Mouse (Mus musculus) right cerebral cortex, adult 18-20 months (tissue): ENCODE results near the gene Caln1.

Source experiments
- DNase-seq: peaks from one replicate; pipeline ENCODE4 v3.0.0; 2022; ENCODE audit warnings: mixed read lengths

Caln1 gene

GRCm38 (mm10) chr5:130395142-130395541, 25.9 kb downstream of the Caln1 start:
- DNase-seq = no peak

GRCm38 (mm10) chr5:130400136-130400917, 31.1 kb downstream of the Caln1 start:
- no peak for DNase-seq

- peak; percentile 36 for DNase-seq
These were observed 35.9 kb downstream of the Caln1 start for GRCm38 (mm10) chr5:130405201-130405600.

- DNase-seq = no peak
These were observed 40.5 kb downstream of the Caln1 start for GRCm38 (mm10) chr5:130409706-130410105.

- peak; percentile 53 for DNase-seq
These were observed 42.3 kb downstream of the Caln1 start for GRCm38 (mm10) chr5:130411516-130411915.

GRCm38 (mm10) chr5:130447438-130447837, 78.2 kb downstream of the Caln1 start:
- DNase-seq = no peak

GRCm38 (mm10) chr5:130448491-130448890, 79.2 kb downstream of the Caln1 start:
- DNase-seq = peak; percentile 62

GRCm38 (mm10) chr5:130448931-130449856, 79.9 kb downstream of the Caln1 start:
- DNase-seq = peak; percentile 72

GRCm38 (mm10) chr5:130450031-130450541, 80.8 kb downstream of the Caln1 start:
- DNase-seq = peak; percentile 30

GRCm38 (mm10) chr5:130458076-130458475, 88.8 kb downstream of the Caln1 start:
- DNase-seq = no peak

GRCm38 (mm10) chr5:130472209-130472608, 103.0 kb downstream of the Caln1 start:
- no peak for DNase-seq

- no peak for DNase-seq
These were observed 105.6 kb downstream of the Caln1 start for GRCm38 (mm10) chr5:130474876-130475275.

- DNase-seq = no peak
These were observed 107.5 kb downstream of the Caln1 start for GRCm38 (mm10) chr5:130476741-130477140.

- DNase-seq = no peak
These were observed 111.0 kb downstream of the Caln1 start for GRCm38 (mm10) chr5:130480290-130480689.

GRCm38 (mm10) chr5:130491471-130491870, 122.2 kb downstream of the Caln1 start:
- no peak for DNase-seq

- no peak for DNase-seq
These were observed 123.0 kb downstream of the Caln1 start for GRCm38 (mm10) chr5:130492305-130492704.

GRCm38 (mm10) chr5:130502541-130502940, 133.3 kb downstream of the Caln1 start:
- peak; percentile 10 for DNase-seq

GRCm38 (mm10) chr5:130504891-130505290, 135.6 kb downstream of the Caln1 start:
- no peak for DNase-seq

- DNase-seq = no peak
These were observed 141.3 kb downstream of the Caln1 start for GRCm38 (mm10) chr5:130510516-130510915.

GRCm38 (mm10) chr5:130515395-130515794, 146.1 kb downstream of the Caln1 start:
- DNase-seq = no peak

GRCm38 (mm10) chr5:130520527-130520926, 151.3 kb downstream of the Caln1 start:
- DNase-seq = no peak

GRCm38 (mm10) chr5:130527416-130527815, 158.2 kb downstream of the Caln1 start:
- no peak for DNase-seq

- DNase-seq = peak; percentile 38
These were observed 178.2 kb downstream of the Caln1 start for GRCm38 (mm10) chr5:130547496-130547895.
